Mouse (Mus musculus): ENCODE measurements around the gene Sec23ip. TPM values are rescaled to one million over a fixed set of nuclear protein-coding genes. Genes with fewer than 3 reads are reported as not detected.

The Sec23ip gene
- total RNA-seq, 1 experiment, result 25.3 TPM

DNA sequence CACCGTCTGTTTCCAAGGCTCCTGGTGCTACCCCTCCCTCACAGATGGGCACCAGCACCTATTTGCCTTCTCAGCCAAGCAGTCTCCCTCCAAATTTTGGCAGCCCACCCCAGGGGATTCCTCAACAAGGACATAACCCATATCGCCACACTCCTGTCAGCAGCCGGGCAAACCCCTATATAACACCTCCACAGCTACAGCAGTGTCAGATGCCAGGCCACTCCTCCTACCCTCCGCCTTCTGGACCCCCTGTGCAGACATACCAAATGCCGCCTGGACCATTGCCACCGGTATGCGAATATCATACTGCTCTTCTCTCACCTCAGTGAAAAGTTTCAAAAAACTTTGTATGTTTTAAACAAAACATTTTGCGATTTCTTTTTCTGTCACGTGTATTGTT is 5.6 kb downstream of the Sec23ip start:
- no peaks in the 10 kb centered on the region for H3K9me3 ChIP-seq (ENCODE audit: control insufficient read depth, insufficient read depth, low read depth, low read length)
- no peak for DNase-seq (ENCODE audit: low read depth, low spot score)
- peaks cover 0 to 6% of the 10 kb centered on the region in 2 experiments; a peak in 2 of 4 replicates for H3K4me1 ChIP-seq (ENCODE audit: control insufficient read depth in 2 of 2, insufficient read depth in 2 of 2, low read length in 2 of 2, poor library complexity in 1 of 2)
- in situ Hi-C loops (cut with MboI; ENCODE audit: low sequenced_read_pairs in 2 of 2, unreplicated experiment in 2 of 2), result no loop called here
- H3K27ac ChIP-seq (ENCODE audit: insufficient read depth, low read depth, low read length, poor library complexity, severe bottlenecking), result no peak overlapping the region
- TF ChIP-seq ZC3H11A (IDR thresholded peaks at IDR 0.05; ENCODE audit: borderline replicate concordance, low read depth, low read length), result no peak
- TF ChIP-seq ZNF384 (IDR thresholded peaks at IDR 0.05; ENCODE audit: low read depth, low read length), result no peak
- TF ChIP-seq HCFC1 (IDR thresholded peaks at IDR 0.05; ENCODE audit: borderline replicate concordance, insufficient read depth, low read length), result no peak
- TF ChIP-seq MAFK (IDR thresholded peaks at IDR 0.05; ENCODE audit: insufficient read depth, low read depth, low read length), result no peak
- no peak for TF ChIP-seq CHD2 (IDR thresholded peaks at IDR 0.05; ENCODE audit: low read depth, low read length)
- H3K4me3 ChIP-seq (ENCODE audit: insufficient read depth in 1 of 2, low read depth in 1 of 2, low read length in 2 of 2, poor library complexity in 1 of 2, severe bottlenecking in 1 of 2), result no peak overlapping the region
- H3K36me3 ChIP-seq (ENCODE audit: control insufficient read depth, insufficient read depth, low read length, poor library complexity, severe bottlenecking), result peaks cover 15% of the 10 kb centered on the region
- H3K9ac ChIP-seq (ENCODE audit: insufficient read depth, low read depth, low read length, poor library complexity, severe bottlenecking), result no peak overlapping the region

GRCm38 (mm10) chr7:128752012-128752411 is 7.3 kb downstream of the Sec23ip start:
- DNase-seq (ENCODE audit: low read depth, low spot score), result no peak
- in situ Hi-C loops (cut with MboI; ENCODE audit: low sequenced_read_pairs in 2 of 2, unreplicated experiment in 2 of 2), result no loop called here
- Histone ChIP-seq H3K9ac (ENCODE audit: insufficient read depth, low read depth, low read length, poor library complexity, severe bottlenecking) (no peak overlapping the region), H3K27ac (ENCODE audit: insufficient read depth, low read depth, low read length, poor library complexity, severe bottlenecking) (no peak overlapping the region), H3K36me3 (ENCODE audit: control insufficient read depth, insufficient read depth, low read length, poor library complexity, severe bottlenecking) (peaks cover 15% of the 10 kb centered on the region), H3K4me1 (ENCODE audit: control insufficient read depth in 2 of 2, insufficient read depth in 2 of 2, low read length in 2 of 2, poor library complexity in 1 of 2) (0 out of 4 replicates have a peak, but pooled peaks cover 0 to 2% of the 10 kb centered on the region in 2 experiments), H3K9me3 (ENCODE audit: control insufficient read depth, insufficient read depth, low read depth, low read length) (no peaks in the 10 kb centered on the region), H3K4me3 (ENCODE audit: insufficient read depth in 1 of 2, low read depth in 1 of 2, low read length in 2 of 2, poor library complexity in 1 of 2, severe bottlenecking in 1 of 2) (no peak overlapping the region)
- TF ChIP-seq CHD2 (IDR thresholded peaks at IDR 0.05; ENCODE audit: low read depth, low read length), result no peak
- TF ChIP-seq HCFC1 (IDR thresholded peaks at IDR 0.05; ENCODE audit: borderline replicate concordance, insufficient read depth, low read length), result no peak
- no peak for TF ChIP-seq ZC3H11A (IDR thresholded peaks at IDR 0.05; ENCODE audit: borderline replicate concordance, low read depth, low read length)
- no peak for TF ChIP-seq ZNF384 (IDR thresholded peaks at IDR 0.05; ENCODE audit: low read depth, low read length)
- no peak for TF ChIP-seq MAFK (IDR thresholded peaks at IDR 0.05; ENCODE audit: insufficient read depth, low read depth, low read length)

DNA sequence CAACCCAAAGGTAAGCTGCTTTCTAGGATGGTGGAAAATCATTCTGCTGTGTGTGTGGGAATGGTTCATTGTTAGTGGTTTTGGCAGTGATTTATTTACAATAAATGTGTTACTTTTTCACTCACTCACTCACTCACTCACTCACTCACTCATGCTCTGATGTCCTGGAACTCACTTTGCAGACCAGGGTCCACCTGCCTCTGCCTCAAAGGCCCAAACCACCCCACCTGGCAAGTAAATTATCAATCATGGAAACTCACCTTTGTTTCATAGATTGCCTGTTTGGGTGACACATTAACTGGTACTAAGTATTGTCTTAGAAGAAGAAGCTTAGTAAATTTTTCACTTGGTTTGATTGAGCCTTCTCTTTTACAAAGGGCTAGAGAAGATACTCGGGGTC is 10.7 kb downstream of the Sec23ip start:
- TF ChIP-seq MAFK (IDR thresholded peaks at IDR 0.05; ENCODE audit: insufficient read depth, low read depth, low read length) (no peak), ZNF384 (IDR thresholded peaks at IDR 0.05; ENCODE audit: low read depth, low read length) (no peak), ZC3H11A (IDR thresholded peaks at IDR 0.05; ENCODE audit: borderline replicate concordance, low read depth, low read length) (no peak), HCFC1 (IDR thresholded peaks at IDR 0.05; ENCODE audit: borderline replicate concordance, insufficient read depth, low read length) (no peak), CHD2 (IDR thresholded peaks at IDR 0.05; ENCODE audit: low read depth, low read length) (no peak)
- no peaks in the 10 kb centered on the region for H3K9me3 ChIP-seq (ENCODE audit: control insufficient read depth, insufficient read depth, low read depth, low read length)
- no peaks in the 10 kb centered on the region for H3K4me1 ChIP-seq (ENCODE audit: control insufficient read depth in 2 of 2, insufficient read depth in 2 of 2, low read length in 2 of 2, poor library complexity in 1 of 2)
- H3K36me3 ChIP-seq (ENCODE audit: control insufficient read depth, insufficient read depth, low read length, poor library complexity, severe bottlenecking), result peaks cover 14% of the 10 kb centered on the region
- no peak for DNase-seq (ENCODE audit: low read depth, low spot score)
- H3K4me3 ChIP-seq (ENCODE audit: insufficient read depth in 1 of 2, low read depth in 1 of 2, low read length in 2 of 2, poor library complexity in 1 of 2, severe bottlenecking in 1 of 2), result no peak overlapping the region
- in situ Hi-C loops (cut with MboI; ENCODE audit: low sequenced_read_pairs in 2 of 2, unreplicated experiment in 2 of 2), result no loop called here
- no peak overlapping the region for H3K27ac ChIP-seq (ENCODE audit: insufficient read depth, low read depth, low read length, poor library complexity, severe bottlenecking)
- no peak overlapping the region for H3K9ac ChIP-seq (ENCODE audit: insufficient read depth, low read depth, low read length, poor library complexity, severe bottlenecking)

DNA sequence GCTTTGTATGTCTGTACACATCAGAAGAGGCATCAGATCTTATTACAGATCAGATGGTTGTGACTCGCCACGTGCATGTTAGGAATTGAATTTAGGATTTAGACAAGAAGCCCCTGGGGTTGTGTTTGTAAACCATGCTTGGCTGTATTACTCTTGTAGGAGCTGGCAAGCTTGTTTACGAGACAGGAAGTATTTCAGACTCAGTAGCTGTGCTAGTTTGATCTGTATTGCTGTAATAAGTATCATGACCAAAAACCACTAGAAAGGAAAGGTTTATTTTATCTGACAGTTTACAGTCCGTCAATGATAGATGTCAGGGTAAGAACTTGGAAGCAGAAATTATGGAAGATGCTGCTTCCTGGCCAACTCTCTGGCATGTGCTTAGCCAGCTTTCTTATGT is 14.2 kb downstream of the Sec23ip start:
- Histone ChIP-seq H3K9ac (ENCODE audit: insufficient read depth, low read depth, low read length, poor library complexity, severe bottlenecking) (no peak overlapping the region), H3K27ac (ENCODE audit: insufficient read depth, low read depth, low read length, poor library complexity, severe bottlenecking) (no peak overlapping the region), H3K9me3 (ENCODE audit: control insufficient read depth, insufficient read depth, low read depth, low read length) (no peaks in the 10 kb centered on the region), H3K4me3 (ENCODE audit: insufficient read depth in 1 of 2, low read depth in 1 of 2, low read length in 2 of 2, poor library complexity in 1 of 2, severe bottlenecking in 1 of 2) (no peak overlapping the region), H3K36me3 (ENCODE audit: control insufficient read depth, insufficient read depth, low read length, poor library complexity, severe bottlenecking) (peaks cover 12% of the 10 kb centered on the region), H3K4me1 (ENCODE audit: control insufficient read depth in 2 of 2, insufficient read depth in 2 of 2, low read length in 2 of 2, poor library complexity in 1 of 2) (no peaks in the 10 kb centered on the region)
- TF ChIP-seq ZNF384 (IDR thresholded peaks at IDR 0.05; ENCODE audit: low read depth, low read length), result no peak
- no peak for TF ChIP-seq HCFC1 (IDR thresholded peaks at IDR 0.05; ENCODE audit: borderline replicate concordance, insufficient read depth, low read length)
- TF ChIP-seq CHD2 (IDR thresholded peaks at IDR 0.05; ENCODE audit: low read depth, low read length), result no peak
- TF ChIP-seq ZC3H11A (IDR thresholded peaks at IDR 0.05; ENCODE audit: borderline replicate concordance, low read depth, low read length), result no peak
- TF ChIP-seq MAFK (IDR thresholded peaks at IDR 0.05; ENCODE audit: insufficient read depth, low read depth, low read length), result no peak
- in situ Hi-C loops (cut with MboI; ENCODE audit: low sequenced_read_pairs in 2 of 2, unreplicated experiment in 2 of 2), result no loop called here
- DNase-seq (ENCODE audit: low read depth, low spot score), result no peak

GRCm38 (mm10) chr7:128766696-128767095 is 22.0 kb downstream of the Sec23ip start:
- no peak for DNase-seq (ENCODE audit: low read depth, low spot score)
- Histone ChIP-seq H3K27ac (ENCODE audit: insufficient read depth, low read depth, low read length, poor library complexity, severe bottlenecking) (no peak overlapping the region), H3K9ac (ENCODE audit: insufficient read depth, low read depth, low read length, poor library complexity, severe bottlenecking) (no peak overlapping the region), H3K36me3 (ENCODE audit: control insufficient read depth, insufficient read depth, low read length, poor library complexity, severe bottlenecking) (peaks cover 31% of the 10 kb centered on the region), H3K4me3 (ENCODE audit: insufficient read depth in 1 of 2, low read depth in 1 of 2, low read length in 2 of 2, poor library complexity in 1 of 2, severe bottlenecking in 1 of 2) (no peak overlapping the region), H3K4me1 (ENCODE audit: control insufficient read depth in 2 of 2, insufficient read depth in 2 of 2, low read length in 2 of 2, poor library complexity in 1 of 2) (no peaks in the 10 kb centered on the region), H3K9me3 (ENCODE audit: control insufficient read depth, insufficient read depth, low read depth, low read length) (no peaks in the 10 kb centered on the region)
- in situ Hi-C loops (cut with MboI; ENCODE audit: low sequenced_read_pairs in 2 of 2, unreplicated experiment in 2 of 2), result no loop called here
- TF ChIP-seq MAFK (IDR thresholded peaks at IDR 0.05; ENCODE audit: insufficient read depth, low read depth, low read length), result no peak
- TF ChIP-seq CHD2 (IDR thresholded peaks at IDR 0.05; ENCODE audit: low read depth, low read length), result no peak
- no peak for TF ChIP-seq ZNF384 (IDR thresholded peaks at IDR 0.05; ENCODE audit: low read depth, low read length)
- no peak for TF ChIP-seq HCFC1 (IDR thresholded peaks at IDR 0.05; ENCODE audit: borderline replicate concordance, insufficient read depth, low read length)
- TF ChIP-seq ZC3H11A (IDR thresholded peaks at IDR 0.05; ENCODE audit: borderline replicate concordance, low read depth, low read length), result no peak

Data from ES-E14 (cell line).